Mouse (Mus musculus) ES-E14 (cell line): ENCODE measurements at regions not wholly inside any gene's neighbourhood (a gene's known extent, or its start where the extent isn't known, plus 50 kb on each side); places are given as distances from the start of the nearest gene placed in this dataset.
A peak's percentile ranks its signal among the peaks of the same experiment; 100 is the strongest.

Source experiments
- CHD2 ChIP-seq: IDR thresholded peaks from 2 replicates; pipeline ENCODE4 v1.6.1; 2014; ENCODE audit warnings: mild to moderate bottlenecking, low read depth, low read length, inconsistent platforms
- HCFC1 ChIP-seq: IDR thresholded peaks from 2 replicates; pipeline ENCODE4 v1.6.1; 2012; ENCODE audit warnings: low read length, inconsistent platforms, borderline replicate concordance; ENCODE audit not compliant: insufficient read depth
- MAFK ChIP-seq: IDR thresholded peaks from 2 replicates; pipeline ENCODE4 v1.6.1; 2014; ENCODE audit warnings: mild to moderate bottlenecking, low read depth, low read length, inconsistent platforms; ENCODE audit not compliant: insufficient read depth
- ZC3H11A ChIP-seq: IDR thresholded peaks from 2 replicates; pipeline ENCODE4 v1.6.1; 2012; ENCODE audit warnings: low read depth, mild to moderate bottlenecking, inconsistent platforms, low read length, borderline replicate concordance

GRCm38 (mm10) chr13:47917370-47917769 lies 343.7 kb upstream of the Id4 start:
- TF ChIP-seq HCFC1: no peak
- no peak for TF ChIP-seq MAFK
- TF ChIP-seq ZC3H11A: peak; percentile 99
- no peak for TF ChIP-seq CHD2
